Mouse (Mus musculus): ENCODE results near the gene Zfp213.

The Zfp213 gene

GRCm38 (mm10) chr17:23571084-23571483, 7.0 kb upstream of the Zfp213 start:
- no peak for DNase-seq

GRCm38 (mm10) chr17:23570017-23570416, 6.0 kb upstream of the Zfp213 start:
- DNase-seq = peak; percentile 70

DNA sequence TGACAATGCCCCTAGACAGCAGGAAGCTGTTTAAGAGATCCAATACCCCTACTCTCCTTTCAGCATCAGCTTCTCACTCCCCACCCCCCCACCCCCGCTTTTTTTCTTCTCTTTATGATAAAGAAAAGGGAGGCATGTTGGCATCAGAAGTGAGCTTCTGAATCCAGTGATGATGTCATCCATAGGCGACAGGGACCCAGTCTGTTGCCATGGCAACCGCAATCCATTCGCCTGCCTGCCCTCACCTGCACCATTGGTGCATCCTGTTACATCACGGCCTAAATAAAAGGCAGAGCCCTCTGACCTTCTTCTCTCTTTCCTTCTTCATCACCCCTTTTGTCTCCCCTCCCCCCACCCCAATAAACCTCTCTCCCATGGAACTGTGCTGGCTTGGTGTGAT, 4.3 kb upstream of the Zfp213 start:
- no peak for DNase-seq

DNA sequence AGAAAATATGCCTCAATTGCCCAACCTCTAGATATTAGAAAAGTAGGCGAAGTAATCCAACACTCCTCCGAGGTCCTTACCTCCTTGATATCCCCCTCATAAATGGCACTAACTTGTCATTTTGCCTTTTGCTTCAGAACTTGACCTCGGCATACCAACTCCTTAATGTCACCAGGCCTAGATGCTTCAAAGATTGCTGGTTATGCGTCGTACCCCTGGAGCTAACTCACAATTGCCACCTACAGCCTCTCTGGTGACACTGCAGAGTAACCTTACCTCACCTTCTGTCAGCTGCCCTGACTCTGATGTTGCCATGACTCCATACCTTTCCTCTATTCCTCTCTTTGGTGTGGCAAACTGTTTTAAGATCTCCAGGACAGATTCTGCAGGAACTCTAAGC, 2.7 kb upstream of the Zfp213 start:
- no peak for DNase-seq

DNA sequence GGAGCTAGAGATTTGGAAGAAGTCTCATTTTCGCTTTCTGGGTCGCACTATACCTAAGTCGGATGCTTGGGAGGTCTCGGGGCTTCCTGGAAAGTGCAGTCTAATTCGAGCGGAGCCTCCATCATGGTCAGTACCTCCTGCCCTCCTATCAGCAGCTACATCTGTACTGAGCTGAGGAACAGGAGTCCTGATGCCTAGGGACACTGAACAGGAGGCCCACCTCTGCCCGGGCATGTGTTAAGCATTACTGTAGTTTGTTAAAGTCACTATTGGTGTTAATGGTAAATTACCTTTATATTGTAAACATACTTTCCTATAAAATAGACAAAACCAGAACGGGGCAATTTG, 304 bp upstream of the Zfp213 start:
- DNase-seq = no peak

DNA sequence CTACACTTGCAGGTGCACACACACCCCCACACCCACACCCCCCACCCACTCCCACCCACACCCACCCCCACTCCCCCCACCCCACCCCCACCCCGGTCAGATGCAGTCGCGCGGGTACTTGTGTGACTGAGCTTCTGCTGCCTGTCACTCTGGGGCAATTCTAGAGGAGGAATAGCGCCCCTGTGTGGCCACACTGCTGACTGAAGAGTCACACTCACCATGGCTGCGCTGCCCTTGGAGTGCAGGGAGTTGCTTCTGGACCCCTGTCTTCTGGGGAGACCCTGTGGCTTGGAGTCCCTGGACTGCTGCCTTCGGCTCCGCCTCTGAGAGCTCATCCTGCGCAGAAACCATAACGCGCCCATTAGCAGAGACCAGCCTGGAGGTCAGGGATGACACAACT, 4.3 kb downstream of the Zfp213 start:
- peak; percentile 60 for DNase-seq

DNA sequence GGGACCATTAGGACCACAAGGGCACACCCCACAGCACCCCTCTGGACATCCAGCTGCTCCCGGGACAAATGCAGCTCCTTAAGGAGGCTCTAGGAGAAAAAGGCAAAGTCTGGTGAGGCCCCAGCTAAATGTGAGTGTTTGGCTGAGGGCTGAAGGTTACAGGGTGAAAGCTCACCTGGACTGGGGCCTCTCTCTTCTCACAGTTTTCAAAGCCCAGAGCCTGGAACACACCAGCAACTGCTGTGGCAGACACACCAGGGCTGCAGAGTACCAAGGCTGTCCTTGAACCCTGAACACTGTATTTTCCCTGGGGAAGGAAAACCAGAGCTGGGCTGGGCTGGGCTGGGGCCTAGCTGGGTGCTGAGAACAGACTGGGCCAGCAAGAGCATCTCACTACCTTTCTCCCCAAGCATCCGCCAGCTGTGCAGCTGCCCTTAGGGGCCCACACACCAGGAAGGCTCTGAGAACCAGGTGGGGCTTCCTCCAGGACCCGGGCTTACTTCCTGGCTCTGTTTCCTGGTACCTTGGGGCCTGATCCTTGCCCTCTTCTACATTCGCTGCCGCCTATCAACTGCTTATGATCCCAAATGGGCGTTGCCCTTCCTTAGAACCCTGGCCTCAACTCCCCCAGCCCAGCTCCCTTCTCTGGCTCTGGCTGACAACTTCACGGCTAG, 8.7 kb downstream of the Zfp213 start:
- DNase-seq = no peak

GRCm38 (mm10) chr17:23554321-23554720, 9.7 kb downstream of the Zfp213 start:
- no peak for DNase-seq

- DNase-seq = no peak
Measured at GRCm38 (mm10) chr17:23553634-23554120, 10.4 kb downstream of the Zfp213 start.

- DNase-seq = no peak
Measured at GRCm38 (mm10) chr17:23552896-23553633, 11.0 kb downstream of the Zfp213 start.

DNA sequence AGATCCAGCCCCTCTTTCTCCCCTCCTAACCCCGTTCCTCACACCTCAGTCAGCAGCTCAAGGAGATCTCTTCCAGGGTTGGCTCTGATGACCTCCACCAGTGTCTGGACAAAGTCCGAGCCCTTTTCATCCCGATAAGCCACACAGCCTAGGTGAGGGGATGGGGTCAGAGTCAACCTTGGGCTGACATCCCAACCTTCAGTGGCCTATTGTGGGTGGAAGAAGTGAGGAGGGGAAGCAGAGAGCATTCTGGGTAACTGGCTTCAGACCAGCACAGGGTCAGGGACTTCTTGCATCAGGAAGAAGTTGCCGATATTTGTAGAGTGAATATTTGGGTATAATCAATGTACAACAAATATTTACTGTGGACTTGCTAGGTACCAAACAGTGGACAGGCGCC, 12.1 kb downstream of the Zfp213 start:
- no peak for DNase-seq

DNA sequence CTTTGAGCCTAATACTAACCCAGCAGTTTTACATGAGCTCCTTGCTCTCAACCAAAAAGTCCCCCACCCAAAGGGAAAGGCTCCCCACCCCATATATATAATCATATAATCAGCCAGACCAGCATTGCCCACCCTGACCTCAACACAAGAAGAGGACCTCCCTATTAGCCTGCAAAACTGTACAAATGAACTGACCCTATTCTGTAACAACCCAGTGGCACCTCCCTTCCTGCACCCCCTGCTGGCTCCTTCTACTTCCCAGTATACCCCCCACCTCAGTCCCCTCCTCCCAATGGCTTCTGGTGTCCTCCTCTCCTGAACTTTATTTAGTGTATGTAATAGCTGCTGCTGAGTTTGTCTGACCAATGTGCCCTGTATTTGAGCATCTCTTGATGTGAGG, 12.6 kb downstream of the Zfp213 start:
- DNase-seq = no peak

- DNase-seq = no peak
Measured at GRCm38 (mm10) chr17:23550856-23551255, 13.2 kb downstream of the Zfp213 start.

DNA sequence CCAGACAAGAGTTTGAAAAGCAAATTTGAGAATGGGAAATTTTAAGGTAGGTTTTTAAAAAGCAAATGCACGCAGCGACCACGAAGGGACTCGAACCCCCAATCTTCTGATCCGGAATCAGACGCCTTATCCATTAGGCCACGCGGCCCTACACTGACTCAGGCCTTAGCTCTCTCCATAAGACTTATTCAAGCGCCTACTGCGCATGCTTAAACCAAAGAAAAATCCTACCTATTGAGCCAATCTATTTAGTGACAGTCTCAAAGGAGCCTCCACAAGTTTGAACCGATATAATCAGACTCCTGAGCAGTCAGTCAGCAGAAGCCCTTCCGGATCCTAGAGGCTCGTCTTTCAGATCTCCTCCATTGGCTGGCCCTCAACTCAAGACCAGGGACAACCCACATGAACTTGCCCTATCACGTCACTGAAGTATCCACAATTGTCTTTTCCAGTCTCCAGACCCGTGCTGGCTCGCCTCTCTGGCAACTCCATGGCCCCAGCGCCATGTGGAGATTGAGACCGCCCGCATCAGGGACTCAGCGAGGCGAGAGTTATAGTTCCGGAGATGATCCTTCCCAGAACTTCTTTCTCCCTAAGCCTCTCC, 13.7 kb downstream of the Zfp213 start:
- peak; percentile 92 for DNase-seq

GRCm38 (mm10) chr17:23549441-23549840, 14.6 kb downstream of the Zfp213 start:
- DNase-seq = no peak

GRCm38 (mm10) chr17:23548615-23549014, 15.4 kb downstream of the Zfp213 start:
- peak; percentile 69 for DNase-seq

GRCm38 (mm10) chr17:23547681-23548443, 16.2 kb downstream of the Zfp213 start:
- DNase-seq = no peak

GRCm38 (mm10) chr17:23546702-23547505, 17.1 kb downstream of the Zfp213 start:
- peak; percentile 86 for DNase-seq

DNA sequence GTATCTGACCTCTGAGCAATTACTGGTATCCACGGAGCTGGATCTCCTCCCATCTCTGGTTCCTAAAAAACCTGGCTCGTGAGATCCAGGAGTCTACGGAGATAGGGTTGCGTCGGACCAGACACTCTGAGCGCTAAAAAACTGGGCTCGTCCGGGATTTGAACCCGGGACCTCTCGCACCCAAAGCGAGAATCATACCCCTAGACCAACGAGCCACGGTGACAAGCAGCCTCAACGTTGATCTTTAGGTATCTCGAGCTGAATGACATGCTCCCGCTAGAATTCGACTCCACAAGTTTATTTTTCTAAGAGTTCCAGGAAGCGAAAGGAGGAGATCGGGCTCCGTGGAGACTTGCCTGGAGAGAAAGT, 17.7 kb downstream of the Zfp213 start:
- peak; percentile 81 for DNase-seq

DNA sequence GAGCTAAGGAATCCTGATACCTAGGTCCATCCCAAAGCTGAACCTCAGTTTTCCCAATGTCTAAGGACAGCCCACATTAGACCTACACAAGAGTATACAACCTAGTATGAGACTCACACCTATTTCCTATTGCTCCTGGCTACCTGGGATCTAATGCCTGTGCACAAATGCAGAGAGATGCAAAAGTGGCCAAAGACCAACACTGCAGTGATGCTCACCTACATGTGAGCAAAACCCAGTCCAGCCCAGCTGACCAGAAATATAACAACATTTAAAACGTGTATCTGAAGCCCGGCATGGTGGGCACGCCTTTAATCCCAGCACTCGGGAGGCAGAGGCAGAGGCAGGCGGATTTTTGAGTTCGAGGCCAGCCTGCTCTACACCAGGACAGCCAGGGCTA, 18.2 kb downstream of the Zfp213 start:
- DNase-seq = no peak

- no peak for DNase-seq
Measured at GRCm38 (mm10) chr17:23544766-23545165, 19.3 kb downstream of the Zfp213 start.

DNA sequence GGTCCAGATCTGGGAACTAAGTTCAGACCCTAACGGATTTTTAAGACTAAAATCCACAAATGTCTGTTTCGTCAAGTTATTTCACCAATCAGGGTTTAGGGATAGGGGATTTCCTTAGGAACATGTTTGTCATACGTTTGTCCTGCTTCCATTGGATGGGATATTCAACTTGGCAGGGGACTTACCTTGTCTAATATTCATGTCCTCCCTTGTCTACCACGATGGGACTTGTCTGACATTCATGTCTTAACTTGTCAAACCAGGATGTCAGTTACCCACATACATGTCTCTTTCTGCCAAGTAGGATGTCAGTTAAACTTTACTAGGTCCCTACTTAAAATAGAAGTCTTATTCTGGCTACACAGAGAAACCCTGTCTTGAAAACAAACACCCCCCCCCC, 20.1 kb downstream of the Zfp213 start:
- DNase-seq = no peak

DNA sequence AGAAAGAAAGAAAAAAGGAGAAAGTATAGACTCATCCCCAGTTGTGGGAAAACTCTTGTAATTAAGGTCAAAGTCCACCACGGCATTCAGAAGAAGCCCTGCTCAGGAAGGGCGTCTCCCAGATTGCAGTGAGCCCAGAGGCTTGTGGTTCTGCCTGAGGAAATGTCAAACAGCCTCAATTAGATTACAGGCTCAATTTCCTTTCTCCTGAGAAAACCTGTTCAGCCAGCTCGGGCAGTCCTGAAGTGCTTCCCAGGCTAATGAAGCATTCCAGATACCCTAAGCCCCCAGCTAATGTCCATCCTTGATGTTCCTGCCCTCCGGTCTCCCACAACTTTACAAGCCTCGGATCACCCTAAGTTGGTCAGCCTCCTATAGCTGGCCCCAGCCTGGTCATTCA, 20.7 kb downstream of the Zfp213 start:
- peak; percentile 38 for DNase-seq
